Mouse (Mus musculus): ENCODE data around the gene Zglp1. TPM values are rescaled to one million over a fixed set of nuclear protein-coding genes. Genes with fewer than 3 reads are reported as not detected.

Zglp1 gene
- total and polyA plus RNA-seq, 2 experiments from 2014 or later: not detected

DNA sequence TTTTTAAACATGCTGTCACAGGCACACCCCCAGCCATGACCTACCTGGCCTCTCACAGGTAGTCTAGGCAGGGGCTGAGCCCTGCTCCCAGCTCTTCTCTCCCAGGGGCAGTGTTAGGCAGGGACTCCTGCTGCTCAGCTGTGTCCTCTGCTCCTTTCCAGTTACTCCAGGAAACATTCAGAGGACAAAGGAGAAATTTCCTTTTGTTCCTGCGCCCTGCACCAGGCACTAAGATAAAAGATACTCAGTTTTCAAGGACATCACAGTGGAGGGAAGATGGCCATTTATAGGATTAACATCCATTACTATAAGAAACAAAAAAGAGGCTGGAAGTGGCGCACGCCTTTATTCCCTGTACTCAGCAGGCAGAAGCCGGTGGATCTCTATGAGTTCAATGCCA lies 29.1 kb upstream of the Zglp1 start:
- Histone ChIP-seq H3K36me3 (replicated peaks; ENCODE audit: control insufficient read depth, insufficient read depth, low read length) (no peaks in the 10 kb centered on the region), H3K27me3 (ENCODE audit: control insufficient read depth, insufficient read depth, low read length) (no peaks in the 10 kb centered on the region), H3K9ac (replicated peaks; ENCODE audit: low read depth, low read length) (no peak overlapping the region), H3K27ac (ENCODE audit: low read depth) (no peak overlapping the region), H3K4me3 (ENCODE audit: low read depth, low read length) (no peak overlapping the region), H3K4me2 (ENCODE audit: low read depth, low read length) (no peak overlapping the region), H3K4me1 (ENCODE audit: control insufficient read depth, insufficient read depth) (peaks cover 1% of the 10 kb centered on the region; the same call in 1 of the 2 replicates), H3K9me3 (replicated peaks; ENCODE audit: control insufficient read depth, low read length) (no peaks in the 10 kb centered on the region)
- WGBS: 89% methylated on average over 4 of the region's 4 CpGs
- no peak for ATAC-seq (ENCODE audit: insufficient read depth, low read depth)
- TF ChIP-seq EP300 (IDR thresholded peaks at IDR 0.05; ENCODE audit: low read depth) (no peak), CTCF (IDR thresholded peaks at IDR 0.05; ENCODE audit: low read depth) (no peak)
- no peak for DNase-seq (ENCODE audit: low spot score)

DNA sequence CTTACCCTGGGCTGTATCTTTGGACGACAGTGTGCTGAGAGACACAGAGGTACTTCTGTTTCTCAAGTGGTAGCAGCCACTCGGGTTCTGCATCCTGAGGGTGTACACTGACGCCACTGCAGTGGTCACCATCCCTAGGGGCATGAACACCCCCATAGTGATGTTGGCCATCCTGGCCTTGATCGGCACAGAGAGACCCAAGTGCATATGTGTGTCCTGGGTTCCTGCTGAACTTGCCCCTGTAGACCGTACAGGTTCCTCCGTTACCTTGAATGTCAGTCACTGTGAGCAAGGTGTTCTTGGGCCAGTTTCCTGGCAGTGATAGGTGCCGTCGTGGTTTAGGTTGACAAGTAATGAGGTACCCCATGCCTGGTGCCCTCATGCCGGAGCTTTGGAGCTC lies 26.5 kb upstream of the Zglp1 start:
- ATAC-seq (ENCODE audit: insufficient read depth, low read depth) (no peak), DNase-seq (ENCODE audit: low spot score) (no peak)
- peaks cover 16% of the 10 kb centered on the region for H3K36me3 ChIP-seq (replicated peaks; ENCODE audit: control insufficient read depth, insufficient read depth, low read length)
- H3K4me1 ChIP-seq (ENCODE audit: control insufficient read depth, insufficient read depth): peaks cover 8% of the 10 kb centered on the region; the same call in 1 of the 2 replicates
- H3K27ac ChIP-seq (ENCODE audit: low read depth): no peak overlapping the region
- H3K9ac ChIP-seq (replicated peaks; ENCODE audit: low read depth, low read length): no peak overlapping the region
- H3K4me2 ChIP-seq (ENCODE audit: low read depth, low read length): no peak overlapping the region
- TF ChIP-seq EP300 (IDR thresholded peaks at IDR 0.05; ENCODE audit: low read depth): no peak
- TF ChIP-seq CTCF (IDR thresholded peaks at IDR 0.05; ENCODE audit: low read depth): no peak
- H3K4me3 ChIP-seq (ENCODE audit: low read depth, low read length): no peak overlapping the region
- 88% methylated on average over 9 of the region's 9 CpGs for WGBS
- H3K27me3 ChIP-seq (ENCODE audit: control insufficient read depth, insufficient read depth, low read length): no peaks in the 10 kb centered on the region
- H3K9me3 ChIP-seq (replicated peaks; ENCODE audit: control insufficient read depth, low read length): no peaks in the 10 kb centered on the region

DNA sequence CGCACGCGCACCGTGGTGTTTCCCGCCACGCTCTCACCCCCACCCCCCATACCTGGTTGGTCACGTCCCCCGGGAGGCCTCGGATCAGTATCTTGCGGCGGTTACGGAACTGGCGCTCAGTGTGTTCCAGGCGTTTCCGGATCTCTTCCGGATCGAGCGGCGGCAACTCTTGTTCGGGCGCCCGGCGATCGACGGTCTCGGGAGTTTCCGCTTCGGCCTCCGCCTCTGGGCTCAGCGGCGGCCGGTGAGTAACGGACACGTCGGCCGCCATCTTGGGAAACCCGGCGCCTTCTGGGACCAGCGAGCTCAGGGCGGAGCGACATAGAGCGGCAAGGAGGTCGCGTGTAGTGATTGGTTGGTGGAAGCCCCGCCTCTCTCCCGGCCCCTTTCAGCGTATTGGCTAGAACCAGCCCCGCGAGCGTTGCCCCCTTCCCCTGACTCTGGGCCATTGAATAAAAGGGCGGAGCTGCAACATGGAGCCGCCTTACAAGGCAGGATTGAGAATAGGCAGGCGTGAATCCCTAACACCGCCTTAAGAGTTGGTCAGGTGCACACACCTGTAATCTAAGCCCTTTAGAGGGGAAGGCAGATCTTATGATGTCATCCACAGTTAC lies 24.9 kb upstream of the Zglp1 start, which contains the start of the genes Gm38431 and Raver1:
Gm38431 (minus strand) TSS at position 291 of the 614 bp plus-strand sequence.
Raver1 (minus strand) TSS at position 302 of the 614 bp plus-strand sequence.
- under 1% methylated on average over 53 of the region's 54 CpGs for WGBS
- Histone ChIP-seq H3K9ac (replicated peaks; ENCODE audit: low read depth, low read length) (peak within 1 kb of the TSS; percentile 61), H3K27ac (ENCODE audit: low read depth) (peak within 1 kb of the TSS; percentile 80), H3K27me3 (ENCODE audit: control insufficient read depth, insufficient read depth, low read length) (no peaks in the 10 kb centered on the region), H3K4me2 (ENCODE audit: low read depth, low read length) (peak within 1 kb of the TSS; percentile 81), H3K4me1 (ENCODE audit: control insufficient read depth, insufficient read depth) (peaks cover 8% of the 10 kb centered on the region; the same call in 1 of the 2 replicates), H3K4me3 (ENCODE audit: low read depth, low read length) (peak within 1 kb of the TSS; percentile 68), H3K36me3 (replicated peaks; ENCODE audit: control insufficient read depth, insufficient read depth, low read length) (peaks cover 30% of the 10 kb centered on the region), H3K9me3 (replicated peaks; ENCODE audit: control insufficient read depth, low read length) (no peaks in the 10 kb centered on the region)
- TF ChIP-seq CTCF (IDR thresholded peaks at IDR 0.05; ENCODE audit: low read depth) (no peak), EP300 (IDR thresholded peaks at IDR 0.05; ENCODE audit: low read depth) (no peak; the same call in 1 of the 2 replicates)
- ATAC-seq (ENCODE audit: insufficient read depth, low read depth) (peak; percentile 100), DNase-seq (ENCODE audit: low spot score) (peak; percentile 98)

DNA sequence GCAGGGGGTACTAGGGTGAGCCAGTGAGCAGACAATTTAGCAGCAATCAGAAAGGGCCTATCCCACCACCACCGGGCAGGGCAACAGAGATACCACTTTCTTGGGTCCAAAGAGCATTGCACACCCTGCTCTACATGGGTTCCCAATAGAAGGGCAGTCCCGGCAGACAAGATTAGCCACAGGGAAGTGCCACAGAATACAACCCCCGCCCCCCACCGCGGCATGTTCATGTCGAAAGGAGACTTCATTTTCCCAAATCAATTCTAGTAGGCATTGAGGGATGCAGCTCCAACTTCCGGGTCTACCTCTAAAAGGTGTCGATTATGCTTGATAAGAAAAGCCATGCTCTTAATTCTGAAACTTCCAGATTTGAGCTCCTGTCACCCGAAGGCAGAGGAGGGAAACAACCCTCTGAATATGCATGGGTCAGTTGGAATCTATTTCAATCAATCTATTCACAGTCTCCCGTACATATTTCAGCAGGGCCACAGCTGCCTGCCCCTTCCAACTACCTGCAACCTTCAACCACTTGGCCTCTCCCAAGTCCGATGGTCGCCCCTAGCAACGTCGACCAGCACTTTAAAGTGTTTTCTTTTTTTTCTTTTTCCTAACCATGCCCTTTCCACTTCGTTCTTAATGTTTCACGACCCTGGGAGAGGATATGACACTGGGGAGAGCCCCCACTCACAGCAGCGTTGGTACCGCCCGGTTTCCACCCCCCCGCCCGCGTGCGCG lies 24.2 kb upstream of the Zglp1 start:
- H3K4me3 ChIP-seq (ENCODE audit: low read depth, low read length): peak overlapping the region; percentile 68
- no peak for TF ChIP-seq EP300 (IDR thresholded peaks at IDR 0.05; ENCODE audit: low read depth)
- no peak for TF ChIP-seq CTCF (IDR thresholded peaks at IDR 0.05; ENCODE audit: low read depth)
- DNase-seq (ENCODE audit: low spot score) (peak; percentile 22), ATAC-seq (ENCODE audit: insufficient read depth, low read depth) (no peak)
- peaks cover 8% of the 10 kb centered on the region; the same call in 1 of the 2 replicates for H3K4me1 ChIP-seq (ENCODE audit: control insufficient read depth, insufficient read depth)
- no peaks in the 10 kb centered on the region for H3K27me3 ChIP-seq (ENCODE audit: control insufficient read depth, insufficient read depth, low read length)
- H3K27ac ChIP-seq (ENCODE audit: low read depth): peak overlapping the region; percentile 80
- 2% methylated on average over 23 of the region's 24 CpGs for WGBS
- H3K9ac ChIP-seq (replicated peaks; ENCODE audit: low read depth, low read length): peak overlapping the region; percentile 61
- no peaks in the 10 kb centered on the region for H3K9me3 ChIP-seq (replicated peaks; ENCODE audit: control insufficient read depth, low read length)
- peaks cover 36% of the 10 kb centered on the region for H3K36me3 ChIP-seq (replicated peaks; ENCODE audit: control insufficient read depth, insufficient read depth, low read length)
- peak overlapping the region; percentile 81 for H3K4me2 ChIP-seq (ENCODE audit: low read depth, low read length)

DNA sequence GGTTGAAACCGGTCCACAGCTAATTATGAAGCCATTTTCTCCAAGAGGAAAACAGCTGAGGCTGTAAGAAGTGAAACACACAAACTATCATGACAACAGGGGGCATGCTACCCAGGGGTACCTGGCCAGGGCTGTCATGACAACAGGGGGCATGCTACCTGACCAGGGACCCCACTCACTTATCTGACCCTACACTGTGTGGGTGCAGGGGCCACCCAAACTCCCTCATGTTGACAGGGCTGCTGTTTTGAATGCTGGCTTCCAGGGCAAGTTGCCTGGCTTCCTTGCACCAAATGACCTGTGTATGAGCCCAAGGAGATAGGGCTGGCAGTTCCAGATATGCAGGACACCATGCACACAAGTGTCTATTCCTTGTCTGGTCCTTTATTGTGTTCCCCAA lies 23.6 kb upstream of the Zglp1 start:
- no peaks in the 10 kb centered on the region for H3K9me3 ChIP-seq (replicated peaks; ENCODE audit: control insufficient read depth, low read length)
- TF ChIP-seq CTCF (IDR thresholded peaks at IDR 0.05; ENCODE audit: low read depth) (no peak), EP300 (IDR thresholded peaks at IDR 0.05; ENCODE audit: low read depth) (no peak)
- peaks cover 8% of the 10 kb centered on the region; the same call in 1 of the 2 replicates for H3K4me1 ChIP-seq (ENCODE audit: control insufficient read depth, insufficient read depth)
- peak overlapping the region; percentile 81 for H3K4me2 ChIP-seq (ENCODE audit: low read depth, low read length)
- peak overlapping the region; percentile 61; the same call in 1 of the 2 replicates for H3K9ac ChIP-seq (replicated peaks; ENCODE audit: low read depth, low read length)
- H3K36me3 ChIP-seq (replicated peaks; ENCODE audit: control insufficient read depth, insufficient read depth, low read length): peaks cover 42% of the 10 kb centered on the region
- 84% methylated on average over 1 of the region's 1 CpGs for WGBS
- DNase-seq (ENCODE audit: low spot score): no peak
- H3K27ac ChIP-seq (ENCODE audit: low read depth): no peak overlapping the region
- H3K27me3 ChIP-seq (ENCODE audit: control insufficient read depth, insufficient read depth, low read length): no peaks in the 10 kb centered on the region
- ATAC-seq (ENCODE audit: insufficient read depth, low read depth): no peak
- peak overlapping the region; percentile 68 for H3K4me3 ChIP-seq (ENCODE audit: low read depth, low read length)
